Mouse (Mus musculus) adrenal gland, adult 2 months (tissue): ENCODE data around the gene Fam240a. TPM values are rescaled to one million over a fixed set of nuclear protein-coding genes. Genes with fewer than 3 reads are reported as not detected.

ENCODE experiments used
- microRNA-seq, 2 experiments: library from miRNA; unstranded; fragments of <30 nt; microRNA quantifications; one replicate each; pipeline ENCODE4 v1.2.0; 2021
- polyA plus RNA-seq: library from polyadenylated mRNA; depleted of rRNA; stranded (reverse); fragments of >200 nt; gene quantifications from 2 replicates; pipeline ENCODE4 v1.2.3, GENCODE M21; 2012; rRNA removed
- total RNA-seq, 2 experiments: library from RNA; stranded (reverse); gene quantifications; 2 replicates each; pipeline ENCODE4 v1.2.3; 2021

The Fam240a gene
- total and polyA plus RNA-seq, 3 experiments = not detected

Small RNAs within 50 kb of the gene (microRNA-seq; reads per million reads assigned to microRNA genes)
- gene Gm24269 = 0 reads per million in 2 experiments

Other genes with a start within 250 kb of the Fam240a start
- gene Myl3, start 175.0 kb downstream of the Fam240a start, total RNA-seq = under 1 TPM in 1 of 2 experiments, not detected in 1; 0.66 TPM
- 0.22 TPM in 1 of 2 replicates, not detected in the other for gene Myl3, start 175.0 kb downstream of the Fam240a start, polyA plus RNA-seq
- 10 to 100 TPM; 14.7 to 16.3 TPM for gene Pth1r, start 169.7 kb downstream of the Fam240a start, total RNA-seq
- gene Pth1r, start 169.7 kb downstream of the Fam240a start, polyA plus RNA-seq = 37.8 and 51.4 TPM in 2 replicates
- gene Prss42, start 118.7 kb downstream of the Fam240a start, total RNA-seq = not detected
- not detected in 2 replicates for gene Prss42, start 118.7 kb downstream of the Fam240a start, polyA plus RNA-seq
- gene Prss44, start 102.9 kb downstream of the Fam240a start, total RNA-seq = not detected
- gene Prss44, start 102.9 kb downstream of the Fam240a start, polyA plus RNA-seq = not detected in 2 replicates
- not detected for gene Prss43, start 90.2 kb downstream of the Fam240a start, total RNA-seq
- gene Prss43, start 90.2 kb downstream of the Fam240a start, polyA plus RNA-seq = not detected in 2 replicates
- gene Prss45, start 82.3 kb downstream of the Fam240a start, total RNA-seq = not detected
- gene Prss45, start 82.3 kb downstream of the Fam240a start, polyA plus RNA-seq = not detected in 2 replicates
- gene Prss46, start 72.4 kb downstream of the Fam240a start, total RNA-seq = not detected
- not detected in 2 replicates for gene Prss46, start 72.4 kb downstream of the Fam240a start, polyA plus RNA-seq
- not detected for gene Prss50, start 58.9 kb downstream of the Fam240a start, total RNA-seq
- gene Prss50, start 58.9 kb downstream of the Fam240a start, polyA plus RNA-seq = not detected in 2 replicates
- 10 to 100 TPM; 13.3 to 20.2 TPM for gene Als2cl, start 37.0 kb downstream of the Fam240a start, total RNA-seq
- gene Als2cl, start 37.0 kb downstream of the Fam240a start, polyA plus RNA-seq = 43.0 and 52.5 TPM in 2 replicates
- gene Tmie, start 36.7 kb downstream of the Fam240a start, total RNA-seq = 1 to 10 TPM; 2.0 to 3.9 TPM
- 2.2 and 4.6 TPM in 2 replicates for gene Tmie, start 36.7 kb downstream of the Fam240a start, polyA plus RNA-seq
- gene Tdgf1, start 29.3 kb upstream of the Fam240a start, total RNA-seq = not detected
- gene Tdgf1, start 29.3 kb upstream of the Fam240a start, polyA plus RNA-seq = not detected in 2 replicates
- 10 to 100 TPM in 1 of 2 experiments, 1 to 10 TPM in 1; 8.0 to 18.5 TPM for gene Lrrc2, start 34.7 kb upstream of the Fam240a start, total RNA-seq
- 0.34 and 0.39 TPM in 2 replicates for gene Lrrc2, start 34.7 kb upstream of the Fam240a start, polyA plus RNA-seq
- 1 to 10 TPM; 3.9 to 4.7 TPM for gene Rtp3, start 73.7 kb upstream of the Fam240a start, total RNA-seq
- gene Rtp3, start 73.7 kb upstream of the Fam240a start, polyA plus RNA-seq = 8.7 and 8.8 TPM in 2 replicates
- gene Ltf, start 102.4 kb upstream of the Fam240a start, total RNA-seq = 1 to 10 TPM in 1 of 2 experiments, under 1 TPM in 1; 0.86 to 2.1 TPM
- gene Ltf, start 102.4 kb upstream of the Fam240a start, polyA plus RNA-seq = 0.26 TPM in 1 of 2 replicates, not detected in the other
- 10 to 100 TPM in 1 of 2 experiments, 1 to 10 TPM in 1; 8.0 to 10.1 TPM for gene Ccrl2, start 140.7 kb upstream of the Fam240a start, total RNA-seq
- 4.8 and 5.2 TPM in 2 replicates for gene Ccrl2, start 140.7 kb upstream of the Fam240a start, polyA plus RNA-seq
- gene Lrrfip2, start 200.7 kb upstream of the Fam240a start, total RNA-seq = 10 to 100 TPM; 51.4 to 60.7 TPM
- 10.7 and 11.6 TPM in 2 replicates for gene Lrrfip2, start 200.7 kb upstream of the Fam240a start, polyA plus RNA-seq